14 mouse cellular contexts compared by ENCODE assay signal in the genomic region with DNA sequence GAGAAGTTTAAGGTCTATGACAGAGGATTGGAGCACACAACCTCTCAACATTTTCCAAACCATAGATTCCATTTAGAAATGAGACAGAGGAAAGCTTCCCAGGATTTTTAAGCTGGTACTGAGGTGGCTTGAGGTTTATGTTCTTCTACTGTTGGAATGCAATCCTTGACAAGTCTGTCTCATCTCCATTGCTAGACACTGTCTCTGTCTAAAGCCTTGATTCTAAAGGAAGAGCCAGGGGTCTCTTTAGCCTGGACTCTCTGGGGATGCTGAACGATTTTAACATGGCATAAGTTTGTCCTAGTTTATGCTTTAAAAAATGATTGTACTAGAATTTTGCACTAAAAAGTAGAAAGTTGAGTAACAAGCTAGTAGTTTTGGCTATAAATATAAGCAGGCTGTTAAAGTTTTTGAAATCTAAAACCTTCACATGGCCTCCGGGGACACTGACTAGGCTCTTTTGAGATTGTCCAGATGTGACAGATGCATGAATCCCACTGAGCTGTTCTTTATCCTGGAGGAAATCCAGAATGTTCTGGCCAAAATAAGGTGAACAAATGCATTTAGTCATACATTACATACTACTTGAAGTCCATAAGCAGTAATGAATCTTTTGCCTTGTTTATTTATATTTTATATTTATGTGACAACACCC.
DNase-seq lines count a peak whose midpoint lies in the region; ATAC-seq and TF ChIP-seq lines count a peak whose summit lies in the region.
"Had no signal": no experiment of that assay in that cellular context is flagged by ENCODE, and none has a peak within 500 bp of the region (broad histone marks: within the 10 kb centered on the region; RNA-seq: fewer than 3 reads in every experiment).

No protein-coding gene starts in this region.

- TF ChIP-seq POLR2A in lung, adult 2 months (IDR thresholded peaks at IDR 0.05; ENCODE audit: borderline replicate concordance, extremely low read depth, low read depth, low read length) = no peak
- no peak for TF ChIP-seq POLR2A in embryonic fibroblast, embryonic 13.5 days (IDR thresholded peaks at IDR 0.05; ENCODE audit: low read depth, low read length)

- DNase-seq in intestine, embryonic 14.5 days (ENCODE audit: low spot score) = no peak
- DNase-seq in lung, adult 2 months = no peak
- no peak for DNase-seq in right cerebral cortex, postnatal 25 days
- DNase-seq: cerebellum, adult 18-20 months; lung, postnatal 36 days; right cerebral cortex, postnatal 14 days; thymus, postnatal 25 days had no signal

- H3K4me1 ChIP-seq in intestine, embryonic 14.5 days (replicated peaks; ENCODE audit: control insufficient read depth, insufficient read depth, low read length) = no peaks in the 10 kb centered on the region
- no peaks in the 10 kb centered on the region for H3K4me1 ChIP-seq in intestine, postnatal 0 days (replicated peaks; ENCODE audit: control insufficient read depth, insufficient read depth, low read length)
- no peaks in the 10 kb centered on the region for H3K4me1 ChIP-seq in lung, embryonic 16.5 days (replicated peaks; ENCODE audit: control insufficient read depth, insufficient read depth, low read length)
- no peaks in the 10 kb centered on the region for H3K4me1 ChIP-seq in lung, adult 2 months (ENCODE audit: control insufficient read depth, insufficient read depth, low read length)
- H3K4me1 ChIP-seq in embryonic fibroblast, embryonic 13.5 days (ENCODE audit: control insufficient read depth, insufficient read depth, low read length) = peaks cover 2% of the 10 kb centered on the region; the same call in 1 of the 2 replicates
- no peaks in the 10 kb centered on the region for H3K4me1 ChIP-seq in stomach, embryonic 15.5 days
- H3K4me1 ChIP-seq: hindbrain, embryonic 13.5 days; midbrain, embryonic 12.5 days had no signal

- 0 out of 2 replicates have a peak overlapping the region, but pooled peaks have one; percentile 34 for H3K27ac ChIP-seq in intestine, embryonic 14.5 days (ENCODE audit: low read depth)
- H3K27ac ChIP-seq in intestine, postnatal 0 days (ENCODE audit: low read depth, low read length) = no peak overlapping the region
- H3K27ac ChIP-seq in lung, embryonic 16.5 days (ENCODE audit: low read length) = no peak overlapping the region
- peak overlapping the region; percentile 90 for H3K27ac ChIP-seq in embryonic fibroblast, embryonic 13.5 days (ENCODE audit: insufficient read depth, low read length)
- H3K27ac ChIP-seq in stomach, embryonic 15.5 days = no peak overlapping the region
- H3K27ac ChIP-seq: hindbrain, embryonic 13.5 days; limb, embryonic 12.5 days; midbrain, embryonic 12.5 days had no signal

- no peaks in the 10 kb centered on the region for H3K27me3 ChIP-seq in intestine, embryonic 14.5 days (replicated peaks; ENCODE audit: control insufficient read depth, insufficient read depth, low read length)
- no peaks in the 10 kb centered on the region for H3K27me3 ChIP-seq in intestine, postnatal 0 days (replicated peaks; ENCODE audit: control insufficient read depth, insufficient read depth, low read length)
- no peaks in the 10 kb centered on the region for H3K27me3 ChIP-seq in lung, embryonic 16.5 days (ENCODE audit: control insufficient read depth, insufficient read depth, low read depth, low read length)
- H3K27me3 ChIP-seq in stomach, embryonic 15.5 days (replicated peaks) = no peaks in the 10 kb centered on the region
- H3K27me3 ChIP-seq: hindbrain, embryonic 13.5 days; limb, embryonic 12.5 days; midbrain, embryonic 12.5 days had no signal

- H3K9me3 ChIP-seq in intestine, embryonic 14.5 days (ENCODE audit: control insufficient read depth, low read length) = no peaks in the 10 kb centered on the region
- H3K9me3 ChIP-seq in intestine, postnatal 0 days (ENCODE audit: control insufficient read depth) = no peaks in the 10 kb centered on the region
- no peaks in the 10 kb centered on the region for H3K9me3 ChIP-seq in lung, embryonic 16.5 days (ENCODE audit: control insufficient read depth, low read length)
- no peaks in the 10 kb centered on the region for H3K9me3 ChIP-seq in stomach, embryonic 15.5 days
- H3K9me3 ChIP-seq: hindbrain, embryonic 13.5 days; limb, embryonic 12.5 days; midbrain, embryonic 12.5 days had no signal

- TF ChIP-seq CTCF in intestine, postnatal 0 days (IDR thresholded peaks at IDR 0.05; ENCODE audit: low read depth) = no peak
- TF ChIP-seq CTCF in lung, adult 2 months (IDR thresholded peaks at IDR 0.05; ENCODE audit: insufficient read depth, low read length) = no peak
- no peak for TF ChIP-seq CTCF in embryonic fibroblast, embryonic 13.5 days (IDR thresholded peaks at IDR 0.05; ENCODE audit: borderline replicate concordance, insufficient read depth, low read length)

- H3K4me2 ChIP-seq in intestine, embryonic 14.5 days (ENCODE audit: low read length) = no peak overlapping the region
- H3K4me2 ChIP-seq in intestine, postnatal 0 days (replicated peaks; ENCODE audit: low read depth) = no peak overlapping the region
- H3K4me2 ChIP-seq in lung, embryonic 16.5 days (ENCODE audit: low read depth, low read length) = no peak overlapping the region
- H3K4me2 ChIP-seq in stomach, embryonic 15.5 days = no peak overlapping the region
- H3K4me2 ChIP-seq: hindbrain, embryonic 13.5 days; limb, embryonic 12.5 days; midbrain, embryonic 12.5 days had no signal

- 28% methylated on average over 2 of the region's 2 CpGs for WGBS in intestine, embryonic 14.5 days
- 52% methylated on average over 2 of the region's 2 CpGs for WGBS in intestine, postnatal 0 days
- 48% methylated on average over 2 of the region's 2 CpGs for WGBS in lung, embryonic 16.5 days
- 64% methylated on average over 2 of the region's 2 CpGs for WGBS in lung, adult 2 months
- 38% methylated on average over 2 of the region's 2 CpGs for WGBS in stomach, embryonic 15.5 days

- H3K36me3 ChIP-seq in intestine, embryonic 14.5 days (ENCODE audit: control insufficient read depth, insufficient read depth, low read length) = no peaks in the 10 kb centered on the region
- H3K36me3 ChIP-seq in intestine, postnatal 0 days (ENCODE audit: control insufficient read depth, insufficient read depth) = no peaks in the 10 kb centered on the region
- H3K36me3 ChIP-seq in lung, embryonic 16.5 days (ENCODE audit: control insufficient read depth, insufficient read depth, low read length) = no peaks in the 10 kb centered on the region
- no peaks in the 10 kb centered on the region for H3K36me3 ChIP-seq in stomach, embryonic 15.5 days
- H3K36me3 ChIP-seq: hindbrain, embryonic 13.5 days; limb, embryonic 12.5 days; midbrain, embryonic 12.5 days had no signal

- H3K4me3 ChIP-seq in intestine, embryonic 14.5 days (ENCODE audit: low read depth, low read length) = no peak overlapping the region
- no peak overlapping the region for H3K4me3 ChIP-seq in intestine, postnatal 0 days (ENCODE audit: low read depth, low read length)
- no peak overlapping the region for H3K4me3 ChIP-seq in lung, embryonic 16.5 days (ENCODE audit: low read length)
- H3K4me3 ChIP-seq in lung, adult 2 months (replicated peaks; ENCODE audit: extremely low read depth, low read depth, low read length) = no peak overlapping the region
- no peak overlapping the region for H3K4me3 ChIP-seq in embryonic fibroblast, embryonic 13.5 days (ENCODE audit: insufficient read depth, low read length)
- H3K4me3 ChIP-seq in stomach, embryonic 15.5 days (replicated peaks) = no peak overlapping the region
- H3K4me3 ChIP-seq: hindbrain, embryonic 13.5 days; limb, embryonic 12.5 days; midbrain, embryonic 12.5 days had no signal

- no peak overlapping the region for H3K9ac ChIP-seq in intestine, embryonic 14.5 days (ENCODE audit: low read length)
- no peak overlapping the region for H3K9ac ChIP-seq in intestine, postnatal 0 days (ENCODE audit: low read depth, low read length)
- H3K9ac ChIP-seq in lung, embryonic 16.5 days (ENCODE audit: low read length) = no peak overlapping the region
- H3K9ac ChIP-seq in stomach, embryonic 15.5 days = no peak overlapping the region
- H3K9ac ChIP-seq: hindbrain, embryonic 13.5 days; limb, embryonic 12.5 days; midbrain, embryonic 12.5 days had no signal

- ATAC-seq in intestine, embryonic 14.5 days (replicated peaks; ENCODE audit: low FRiP score, low TSS enrichment, low read depth) = peak; percentile 75; the same call in 1 of the 2 replicates
- no peak for ATAC-seq in intestine, postnatal 0 days
- peak; percentile 97 for ATAC-seq in lung, embryonic 16.5 days (ENCODE audit: low read depth)
- peak; percentile 75 for ATAC-seq in stomach, embryonic 15.5 days (ENCODE audit: insufficient read depth, low FRiP score, low read depth)

Comparison
In these comparisons a context has a peak if more than half of its experiments do, and no peak if none do; other contexts are left out.
1. H3K27ac ChIP-seq: peak in intestine, embryonic 14.5 days (single experiment) and embryonic fibroblast, embryonic 13.5 days (single experiment); none in intestine, postnatal 0 days (single experiment), lung, embryonic 16.5 days (single experiment) and stomach, embryonic 15.5 days (single experiment).